11 mouse cellular contexts compared by ENCODE assay signal in genomic region chr2:44147971-44148370, GRCm38 (mm10).
DNase-seq lines count a peak whose midpoint lies in the region; ATAC-seq and TF ChIP-seq lines count a peak whose summit lies in the region.
"Had no signal": no experiment of that assay in that cellular context is flagged by ENCODE, and none has a peak within 500 bp of the region (broad histone marks: within the 10 kb centered on the region; RNA-seq: fewer than 3 reads in every experiment).

No protein-coding gene starts in this region.

- peak; percentile 16 to 29 for DNase-seq in heart, adult 9 months (ENCODE audit: low spot score in 2 of 2)
- peak; percentile 30 for DNase-seq in lung, postnatal 0 days (ENCODE audit: low spot score)
- no peak for DNase-seq in lung, postnatal 14 days
- peak; percentile 36 for DNase-seq in skeletal muscle tissue, adult 2 months (ENCODE audit: low read depth, low spot score)
- DNase-seq in thymus, postnatal 4 days, result no peak
- DNase-seq: cerebellum, adult 11-12 months; right cerebral cortex, postnatal 25 days had no signal

- WGBS in heart, embryonic 11.5 days (ENCODE audit: insufficient replicate concordance), result 44% methylated on average over 7 of the region's 7 CpGs
- 38% methylated on average over 7 of the region's 7 CpGs for WGBS in lung, postnatal 0 days
- 55% methylated on average over 7 of the region's 7 CpGs for WGBS in heart, embryonic 14.5 days

- H3K36me3 ChIP-seq in heart, embryonic 11.5 days (ENCODE audit: control insufficient read depth, insufficient read depth, low read length), result no peaks in the 10 kb centered on the region
- H3K36me3 ChIP-seq in lung, postnatal 0 days (ENCODE audit: insufficient read depth, low read length), result no peaks in the 10 kb centered on the region
- H3K36me3 ChIP-seq in heart, embryonic 14.5 days (ENCODE audit: control insufficient read depth, insufficient read depth, low read length), result no peaks in the 10 kb centered on the region

- no peaks in the 10 kb centered on the region for H3K4me1 ChIP-seq in heart, embryonic 11.5 days (ENCODE audit: control insufficient read depth, insufficient read depth, low read length)
- H3K4me1 ChIP-seq in lung, postnatal 0 days (ENCODE audit: insufficient read depth, low read depth, low read length), result no peaks in the 10 kb centered on the region
- H3K4me1 ChIP-seq in heart, embryonic 14.5 days (ENCODE audit: control insufficient read depth in 2 of 2, insufficient read depth in 2 of 2, low read length in 2 of 2), result no peaks in the 10 kb centered on the region; a peak in 1 of 4 replicates

- H3K4me3 ChIP-seq in heart, embryonic 11.5 days (ENCODE audit: low read depth, low read length), result no peak overlapping the region
- no peak overlapping the region for H3K4me3 ChIP-seq in lung, postnatal 0 days (ENCODE audit: low read depth, low read length)
- H3K4me3 ChIP-seq in heart, embryonic 14.5 days (ENCODE audit: control insufficient read depth in 1 of 2, insufficient read depth in 1 of 2, low read depth in 1 of 2, low read length in 2 of 2), result no peak overlapping the region

- no peak overlapping the region for H3K27ac ChIP-seq in heart, embryonic 11.5 days (ENCODE audit: low read depth, low read length)
- H3K27ac ChIP-seq in lung, postnatal 0 days (ENCODE audit: low read length), result peak overlapping the region; percentile 59
- H3K27ac ChIP-seq in heart, embryonic 14.5 days (replicated peaks in 1 of 2; ENCODE audit: control insufficient read depth in 1 of 2, insufficient read depth in 1 of 2, low read depth in 2 of 2, low read length in 2 of 2), result no peak overlapping the region
- H3K27ac ChIP-seq: macrophage had no signal

- no peak for TF ChIP-seq EP300 in lung, postnatal 0 days (IDR thresholded peaks at IDR 0.05)

- no peak for ATAC-seq in heart, embryonic 11.5 days (replicated peaks; ENCODE audit: insufficient number of reproducible peaks, low FRiP score, low TSS enrichment)
- no peak for ATAC-seq in lung, postnatal 0 days
- ATAC-seq in heart, embryonic 14.5 days (ENCODE audit: insufficient number of reproducible peaks, insufficient read depth, low FRiP score, low read depth), result no peak
- no peak for ATAC-seq in activated CD4-positive, CD25-positive, alpha-beta regulatory T cell, adult 4 months

- no peak for TF ChIP-seq CTCF in lung, postnatal 0 days (IDR thresholded peaks at IDR 0.05)

- no peak overlapping the region for H3K9ac ChIP-seq in heart, embryonic 11.5 days (ENCODE audit: low read depth, low read length)
- peak overlapping the region; percentile 23; the same call in 1 of the 2 replicates for H3K9ac ChIP-seq in lung, postnatal 0 days (replicated peaks; ENCODE audit: low read depth)
- H3K9ac ChIP-seq in heart, embryonic 14.5 days (ENCODE audit: low read length), result no peak overlapping the region

- H3K9me3 ChIP-seq in heart, embryonic 11.5 days (replicated peaks; ENCODE audit: control insufficient read depth, low read length), result no peaks in the 10 kb centered on the region
- H3K9me3 ChIP-seq in lung, postnatal 0 days (ENCODE audit: low read length), result no peaks in the 10 kb centered on the region
- H3K9me3 ChIP-seq in heart, embryonic 14.5 days (ENCODE audit: control insufficient read depth, low read length), result no peaks in the 10 kb centered on the region

- H3K27me3 ChIP-seq in heart, embryonic 11.5 days (ENCODE audit: control insufficient read depth, insufficient read depth, low read length), result no peaks in the 10 kb centered on the region
- no peaks in the 10 kb centered on the region for H3K27me3 ChIP-seq in lung, postnatal 0 days (replicated peaks; ENCODE audit: insufficient read depth, low read length)
- H3K27me3 ChIP-seq in heart, embryonic 14.5 days (ENCODE audit: control insufficient read depth, insufficient read depth, low read length), result no peaks in the 10 kb centered on the region

- no peak overlapping the region for H3K4me2 ChIP-seq in heart, embryonic 11.5 days
- H3K4me2 ChIP-seq in lung, postnatal 0 days (replicated peaks; ENCODE audit: low read depth, low read length), result peak overlapping the region; percentile 36
- 0 out of 2 replicates have a peak overlapping the region, but pooled peaks have one; percentile 3 for H3K4me2 ChIP-seq in heart, embryonic 14.5 days (ENCODE audit: low read length)

Comparison
In these comparisons a context has a peak if more than half of its experiments do, and no peak if none do; other contexts are left out.
1. DNase-seq: peak in heart, adult 9 months (2 of 2), lung, postnatal 0 days (single experiment) and skeletal muscle tissue, adult 2 months (single experiment); none in lung, postnatal 14 days (single experiment) and thymus, postnatal 4 days (single experiment).